Mouse (Mus musculus) large intestine, adult 2 months (tissue): ENCODE results near the gene Dock1. TPM values are rescaled to one million over a fixed set of nuclear protein-coding genes. Genes with fewer than 3 reads are reported as not detected.

Experiments
- DNase-seq: peaks from one replicate; pipeline ENCODE4 v3.0.0-alpha.2; 2012; ENCODE audit warnings: low read depth, low spot score
- WGBS: fragments of 180-500 bp; shearing (Covaris S2); methylation state at CpG from one replicate; pipeline ENCODE4 v1.1.7; 2018; 5-methylcytosine and 5-hydroxymethylcytosine counted together
- polyA plus RNA-seq: library from polyadenylated mRNA; depleted of rRNA; stranded (reverse); fragments of >200 nt; gene quantifications from 2 replicates; pipeline ENCODE4 v1.2.3, GENCODE M21; 2012

The Dock1 gene
- polyA plus RNA-seq, 1 experiment, result 8.8 TPM

- 80% methylated on average over 7 of the region's 7 CpGs for WGBS
- DNase-seq, result no peak
Measured at GRCm38 (mm10) chr7:135084069-135084468, 413.6 kb downstream of the Dock1 start.

GRCm38 (mm10) chr7:135086556-135086955, 416.1 kb downstream of the Dock1 start:
- 87% methylated on average over 5 of the region's 5 CpGs for WGBS
- no peak for DNase-seq

- DNase-seq, result no peak
Measured at GRCm38 (mm10) chr7:135089626-135090025, 419.2 kb downstream of the Dock1 start.

GRCm38 (mm10) chr7:135093851-135094250, 423.4 kb downstream of the Dock1 start:
- no peak for DNase-seq
- WGBS, result 85% methylated on average over 2 of the region's 2 CpGs

More at GRCm38 (mm10) chr7:135089626-135090025, 419.2 kb downstream of the Dock1 start:
- WGBS, result 88% methylated on average over 4 of the region's 4 CpGs

- WGBS, result 94% methylated on average over 7 of the region's 7 CpGs
Measured at GRCm38 (mm10) chr7:135101921-135102320, 431.5 kb downstream of the Dock1 start.

GRCm38 (mm10) chr7:135106536-135106935, 436.1 kb downstream of the Dock1 start:
- 80% methylated on average over 3 of the region's 3 CpGs for WGBS
- DNase-seq, result no peak

More at GRCm38 (mm10) chr7:135101921-135102320, 431.5 kb downstream of the Dock1 start:
- DNase-seq, result no peak

GRCm38 (mm10) chr7:135110307-135110706, 439.9 kb downstream of the Dock1 start:
- no peak for DNase-seq
- 94% methylated on average over 1 of the region's 1 CpGs for WGBS

- no peak for DNase-seq
- 95% methylated on average over 10 of the region's 10 CpGs for WGBS
Measured at GRCm38 (mm10) chr7:135125296-135126065, 455.0 kb downstream of the Dock1 start.

- 85% methylated on average over 4 of the region's 4 CpGs for WGBS
- no peak for DNase-seq
Measured at GRCm38 (mm10) chr7:135132461-135132860, 462.0 kb downstream of the Dock1 start.

GRCm38 (mm10) chr7:135134619-135135018, 464.2 kb downstream of the Dock1 start:
- WGBS, result 89% methylated on average over 12 of the region's 12 CpGs
- DNase-seq, result no peak

- WGBS, result 47% methylated on average over 5 of the region's 5 CpGs
- DNase-seq, result no peak
Measured at GRCm38 (mm10) chr7:135139153-135139612, 468.7 kb downstream of the Dock1 start.

- DNase-seq, result no peak
- 91% methylated on average over 4 of the region's 4 CpGs for WGBS
Measured at GRCm38 (mm10) chr7:135144731-135145130, 474.3 kb downstream of the Dock1 start.

GRCm38 (mm10) chr7:135150926-135151325, 480.5 kb downstream of the Dock1 start:
- 86% methylated on average over 2 of the region's 2 CpGs for WGBS
- no peak for DNase-seq

- WGBS, result 90% methylated on average over 5 of the region's 5 CpGs
- DNase-seq, result no peak
Measured at GRCm38 (mm10) chr7:135157571-135157970, 487.1 kb downstream of the Dock1 start.

GRCm38 (mm10) chr7:135158381-135158780, 487.9 kb downstream of the Dock1 start:
- DNase-seq, result no peak
- WGBS, result 96% methylated on average over 10 of the region's 10 CpGs

- WGBS, result 58% methylated on average over 4 of the region's 4 CpGs
- DNase-seq, result no peak
Measured at GRCm38 (mm10) chr7:135159606-135160005, 489.2 kb downstream of the Dock1 start.

GRCm38 (mm10) chr7:135165155-135165554, 494.7 kb downstream of the Dock1 start:
- 46% methylated on average over 3 of the region's 3 CpGs for WGBS
- DNase-seq, result no peak

- WGBS, result 83% methylated on average over 4 of the region's 4 CpGs
- no peak for DNase-seq
Measured at GRCm38 (mm10) chr7:135169936-135170335, 499.5 kb downstream of the Dock1 start.

- WGBS, result 64% methylated on average over 9 of the region's 9 CpGs
- no peak for DNase-seq
Measured at GRCm38 (mm10) chr7:135172219-135172618, 501.8 kb downstream of the Dock1 start.

GRCm38 (mm10) chr7:135194190-135194589, 523.7 kb downstream of the Dock1 start:
- 96% methylated on average over 3 of the region's 3 CpGs for WGBS
- no peak for DNase-seq

GRCm38 (mm10) chr7:135195631-135196030, 525.2 kb downstream of the Dock1 start:
- WGBS, result 91% methylated on average over 2 of the region's 2 CpGs
- DNase-seq, result no peak
